Mouse (Mus musculus): ENCODE results near the gene Shld2.
"Not testable (repeated sequence)": the region's sequence is repeated elsewhere in the genome, so short reads cannot be mapped to it uniquely, and the experiment has no call there.

The Shld2 gene

GRCm38 (mm10) chr14:34323576-34324085 is 13.3 kb upstream of the Shld2 start:
- no peak for DNase-seq (ENCODE audit: low read depth, low spot score)

DNA sequence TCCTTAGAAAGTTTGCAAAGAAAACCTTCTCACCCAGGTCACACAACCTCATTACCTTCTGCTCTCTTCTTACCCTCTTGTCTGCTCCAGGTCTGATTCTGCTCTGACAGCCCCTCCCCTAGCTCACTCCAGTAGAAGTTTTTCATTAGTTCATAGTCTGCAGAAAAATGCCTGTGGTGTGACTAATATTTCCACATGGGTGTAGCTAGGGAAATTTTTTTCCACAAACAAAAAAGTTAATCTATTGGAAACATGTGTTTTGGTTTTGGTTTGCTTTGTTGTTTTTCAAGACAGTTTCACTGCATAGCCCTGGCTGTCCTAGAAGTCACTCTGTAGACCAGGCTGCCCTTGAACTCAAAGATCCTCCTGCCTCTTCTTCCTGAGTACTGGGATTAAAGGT is 7.8 kb upstream of the Shld2 start:
- no peak for DNase-seq (ENCODE audit: low read depth, low spot score)

GRCm38 (mm10) chr14:34317431-34317830 is 7.1 kb upstream of the Shld2 start:
- DNase-seq (ENCODE audit: low read depth, low spot score) = no peak

GRCm38 (mm10) chr14:34316346-34316745 is 6.1 kb upstream of the Shld2 start:
- DNase-seq (ENCODE audit: low read depth, low spot score) = no peak

- no peak for DNase-seq (ENCODE audit: low read depth, low spot score)
These were observed 4.5 kb upstream of the Shld2 start for GRCm38 (mm10) chr14:34314796-34315195.

GRCm38 (mm10) chr14:34314383-34314782 is 4.1 kb upstream of the Shld2 start:
- DNase-seq (ENCODE audit: low read depth, low spot score) = not testable (repeated sequence)

- no peak for DNase-seq (ENCODE audit: low read depth, low spot score)
These were observed 3.3 kb upstream of the Shld2 start for GRCm38 (mm10) chr14:34313612-34314011.

DNA sequence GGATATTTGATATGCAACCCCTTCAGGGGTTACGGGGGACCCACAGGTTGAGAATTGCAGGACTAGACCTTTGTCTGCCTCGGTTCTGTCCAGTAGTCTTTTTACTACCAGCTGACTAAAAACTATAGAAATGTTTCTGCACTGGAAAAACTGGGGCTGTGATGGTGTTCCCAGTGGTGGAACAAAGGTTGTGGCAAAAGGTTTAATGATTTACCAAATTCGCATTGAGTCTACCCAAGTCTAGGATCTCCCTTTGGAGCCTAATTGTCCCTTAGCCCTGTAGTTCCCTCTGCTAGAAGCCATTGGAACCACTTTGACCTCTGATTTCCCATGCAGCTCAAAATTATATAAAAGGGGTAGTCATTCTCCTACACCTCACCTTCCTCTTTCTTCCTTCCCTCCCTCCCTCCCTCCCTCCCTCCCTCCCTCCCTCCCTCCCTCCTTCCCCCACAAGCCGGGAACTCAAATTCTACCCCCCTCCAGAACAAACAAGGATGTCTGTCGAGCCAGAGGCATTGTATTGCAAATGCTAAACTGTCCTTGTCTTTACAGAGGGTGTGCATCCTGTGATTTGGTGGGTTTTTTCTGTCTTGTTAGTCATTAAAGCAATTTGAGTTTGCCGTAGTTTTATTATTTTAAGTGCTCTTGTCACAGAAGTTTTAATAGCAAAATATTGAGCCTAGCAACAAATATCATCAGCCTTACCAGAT is 2.2 kb upstream of the Shld2 start:
- no peak for DNase-seq (ENCODE audit: low read depth, low spot score)

GRCm38 (mm10) chr14:34311691-34312090 is 1.4 kb upstream of the Shld2 start:
- DNase-seq (ENCODE audit: low read depth, low spot score) = no peak

DNA sequence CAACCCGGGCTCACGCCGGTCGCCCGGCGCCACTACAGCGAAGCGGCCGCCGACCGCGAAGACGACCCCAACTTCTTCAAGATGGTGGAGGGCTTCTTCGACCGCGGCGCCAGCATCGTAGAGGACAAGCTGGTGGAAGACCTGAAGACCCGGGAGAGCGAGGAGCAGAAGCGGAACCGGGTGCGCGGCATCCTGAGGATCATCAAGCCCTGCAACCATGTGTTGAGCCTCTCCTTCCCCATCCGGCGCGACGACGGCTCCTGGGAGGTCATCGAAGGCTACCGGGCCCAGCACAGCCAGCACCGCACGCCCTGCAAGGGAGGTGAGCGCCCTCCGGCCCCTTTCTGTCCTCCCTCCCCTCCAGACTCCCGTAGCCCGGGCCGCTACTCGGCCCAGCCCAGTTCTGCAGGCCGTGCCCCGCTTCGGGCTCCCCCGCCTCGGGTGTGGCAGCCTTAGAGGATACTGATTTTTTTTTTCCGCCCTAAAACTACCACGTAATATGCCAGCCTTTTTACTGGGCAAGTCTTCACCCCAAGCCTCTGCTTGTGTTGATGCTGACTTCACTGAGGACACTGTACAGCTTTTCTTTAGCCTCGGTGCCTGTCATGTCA is 833 bp upstream of the Shld2 start:
- DNase-seq (ENCODE audit: low read depth, low spot score) = peak; percentile 11

GRCm38 (mm10) chr14:34309907-34310233 is 423 bp downstream of the Shld2 start:
- DNase-seq (ENCODE audit: low read depth, low spot score) = no peak

DNA sequence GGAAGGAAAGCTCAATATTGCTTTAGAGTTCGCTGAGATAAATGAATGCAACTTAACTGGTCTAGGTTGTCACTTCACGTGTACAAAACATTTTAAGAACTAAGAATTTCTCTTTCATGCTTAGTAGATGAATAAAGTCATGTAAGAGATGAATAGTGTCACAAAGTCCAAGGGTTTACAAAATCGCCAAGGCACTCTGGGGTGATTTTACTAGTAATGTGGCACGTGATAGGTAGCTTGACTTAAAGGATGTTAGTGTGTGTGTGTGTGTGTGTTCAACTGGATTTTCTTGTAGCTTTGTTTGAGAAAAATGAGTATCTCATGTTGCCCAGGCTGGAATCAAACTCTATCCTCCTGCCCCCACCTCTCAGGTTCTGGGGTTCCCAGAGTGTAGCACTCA is 1.0 kb downstream of the Shld2 start:
- DNase-seq (ENCODE audit: low read depth, low spot score) = no peak

GRCm38 (mm10) chr14:34303265-34303680 is 7.0 kb downstream of the Shld2 start:
- no peak for DNase-seq (ENCODE audit: low read depth, low spot score)

- no peak for DNase-seq (ENCODE audit: low read depth, low spot score)
These were observed 7.5 kb downstream of the Shld2 start for GRCm38 (mm10) chr14:34302681-34303242.

- DNase-seq (ENCODE audit: low read depth, low spot score) = no peak
These were observed 11.2 kb downstream of the Shld2 start for GRCm38 (mm10) chr14:34298871-34299700.

DNA sequence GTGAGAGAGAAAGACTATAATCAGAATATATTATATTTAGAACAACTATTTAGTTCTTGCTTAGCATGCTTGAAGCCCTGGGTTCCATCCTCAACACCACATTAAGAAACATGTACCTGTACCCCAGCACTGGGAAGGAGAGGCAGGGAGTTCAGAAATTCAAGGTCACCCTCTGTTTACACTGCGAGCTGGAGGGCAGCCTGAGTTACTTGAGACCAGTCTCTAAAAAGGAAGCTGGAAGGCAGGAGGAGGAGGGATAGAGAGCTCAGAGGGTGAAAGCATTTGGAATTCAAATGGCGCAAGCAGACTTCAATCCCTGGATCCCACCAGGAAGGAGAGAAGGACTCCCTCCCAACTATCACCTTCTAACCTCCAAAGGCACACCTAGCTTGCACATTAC is 12.7 kb downstream of the Shld2 start:
- DNase-seq (ENCODE audit: low read depth, low spot score) = no peak

DNA sequence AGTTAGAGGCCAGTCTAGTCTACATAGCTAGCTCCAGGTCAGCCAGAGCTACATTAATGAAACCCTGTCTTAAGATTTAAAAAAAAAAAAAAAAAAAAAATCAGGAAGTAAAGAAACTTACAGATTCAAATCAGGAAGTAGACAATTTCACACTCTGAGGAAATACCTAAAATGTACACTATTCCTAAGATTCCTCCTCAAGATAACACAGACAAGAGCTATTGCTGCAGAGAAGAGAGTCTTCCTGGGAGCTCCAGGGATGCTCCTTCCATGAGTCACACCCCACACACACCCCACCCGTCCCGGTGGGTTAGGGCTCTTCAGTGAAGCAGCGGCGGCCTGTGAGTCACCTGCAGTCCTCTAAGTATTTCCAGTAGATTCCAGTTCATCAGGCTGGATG is 13.3 kb downstream of the Shld2 start:
- no peak for DNase-seq (ENCODE audit: low read depth, low spot score)

- DNase-seq (ENCODE audit: low read depth, low spot score) = no peak
These were observed 13.9 kb downstream of the Shld2 start for GRCm38 (mm10) chr14:34296350-34296749.

GRCm38 (mm10) chr14:34293641-34294040 is 16.7 kb downstream of the Shld2 start:
- no peak for DNase-seq (ENCODE audit: low read depth, low spot score)

DNA sequence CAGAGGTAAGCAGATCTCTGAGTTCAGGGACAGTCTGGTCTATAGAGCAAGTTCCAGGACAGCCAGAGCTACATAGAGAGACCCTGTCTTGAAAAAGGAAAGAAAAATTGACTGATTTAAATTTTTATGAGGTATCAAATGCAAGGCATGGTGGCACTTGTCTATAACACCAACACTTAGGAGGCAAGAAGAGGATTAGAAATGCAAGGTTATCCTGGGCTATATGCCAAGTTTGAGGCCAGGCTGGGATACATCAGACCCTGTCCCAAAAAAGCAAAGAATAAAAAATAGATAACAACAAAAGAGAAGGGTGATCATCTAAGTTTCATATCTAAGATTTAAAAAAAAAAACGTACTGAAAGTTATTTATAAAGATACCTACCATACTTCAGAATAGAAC is 20.1 kb downstream of the Shld2 start:
- DNase-seq (ENCODE audit: low read depth, low spot score) = no peak

- no peak for DNase-seq (ENCODE audit: low read depth, low spot score)
These were observed 20.9 kb downstream of the Shld2 start for GRCm38 (mm10) chr14:34289259-34290015.

Measured in c-Kit-negative CD71-positive TER-119-positive erythroid progenitor cells, embryonic 14.5 days (primary cell).